Comparison of ENCODE assay signal across 7 mouse cellular contexts in genomic region chr19:56631451-56631901, GRCm38 (mm10).
DNase-seq lines count a peak whose midpoint lies in the region; ATAC-seq and TF ChIP-seq lines count a peak whose summit lies in the region.

No protein-coding gene starts in this region.

- H3K27ac ChIP-seq in stomach, postnatal 0 days (replicated peaks), result no peak overlapping the region

- no peak for TF ChIP-seq CTCF in stomach, postnatal 0 days (IDR thresholded peaks at IDR 0.05; ENCODE audit: low read depth)

- DNase-seq in ovary, postnatal 14 days (ENCODE audit: low spot score), result peak; percentile 13
- no peak for DNase-seq in ovary, postnatal 10 days (ENCODE audit: low spot score)
- peak; percentile 37 to 43 for DNase-seq in heart, adult 9 months (ENCODE audit: low spot score in 2 of 2)
- DNase-seq in kidney, postnatal 10 days, result peak; percentile 61
- peak; percentile 55 for DNase-seq in stomach, postnatal 0 days (ENCODE audit: low spot score)
- no peak for DNase-seq in right cerebral cortex, adult 18-20 months
- DNase-seq in right cerebral cortex, postnatal 14 days, result no peak

- no peaks in the 10 kb centered on the region for H3K4me1 ChIP-seq in stomach, postnatal 0 days (replicated peaks; ENCODE audit: control insufficient read depth, insufficient read depth)

- ATAC-seq in stomach, postnatal 0 days (ENCODE audit: low FRiP score, low TSS enrichment), result 0 out of 2 replicates have a peak, but pooled peaks have one; percentile 29

- WGBS in stomach, postnatal 0 days, result 34% methylated on average over 11 of the region's 11 CpGs

- H3K4me3 ChIP-seq in stomach, postnatal 0 days (ENCODE audit: low read depth, low read length), result no peak overlapping the region

- no peaks in the 10 kb centered on the region for H3K27me3 ChIP-seq in stomach, postnatal 0 days (ENCODE audit: control insufficient read depth, insufficient read depth, low read length)

- no peaks in the 10 kb centered on the region for H3K36me3 ChIP-seq in stomach, postnatal 0 days (ENCODE audit: control insufficient read depth, insufficient read depth, low read length)

- TF ChIP-seq EP300 in stomach, postnatal 0 days (optimal IDR thresholded peaks at IDR 0.05), result no peak

- H3K9ac ChIP-seq in stomach, postnatal 0 days (ENCODE audit: low read length), result peak overlapping the region; percentile 43; the same call in 1 of the 2 replicates

- no peaks in the 10 kb centered on the region for H3K9me3 ChIP-seq in stomach, postnatal 0 days (ENCODE audit: control insufficient read depth, low read length)

- 0 out of 2 replicates have a peak overlapping the region, but pooled peaks have one; percentile 3 for H3K4me2 ChIP-seq in stomach, postnatal 0 days (replicated peaks; ENCODE audit: low read depth)

Comparison
In these comparisons a context has a peak if more than half of its experiments do, and no peak if none do; other contexts are left out.
1. DNase-seq: peak in ovary, postnatal 14 days (single experiment), heart, adult 9 months (2 of 2), kidney, postnatal 10 days (single experiment) and stomach, postnatal 0 days (single experiment); none in ovary, postnatal 10 days (single experiment), right cerebral cortex, adult 18-20 months (single experiment) and right cerebral cortex, postnatal 14 days (single experiment).